Mouse (Mus musculus) retina, embryonic 14.5 days (tissue): ENCODE data around the gene Qpct.
A peak's percentile ranks its signal among the peaks of the same experiment; 100 is the strongest.
"Not testable (repeated sequence)": the region's sequence is repeated elsewhere in the genome, so short reads cannot be mapped to it uniquely, and the experiment has no call there.

Source experiments
- DNase-seq: peaks from one replicate; pipeline ENCODE4 v3.0.0-alpha.2; 2015; ENCODE audit warnings: low spot score

Gene Qpct

DNA sequence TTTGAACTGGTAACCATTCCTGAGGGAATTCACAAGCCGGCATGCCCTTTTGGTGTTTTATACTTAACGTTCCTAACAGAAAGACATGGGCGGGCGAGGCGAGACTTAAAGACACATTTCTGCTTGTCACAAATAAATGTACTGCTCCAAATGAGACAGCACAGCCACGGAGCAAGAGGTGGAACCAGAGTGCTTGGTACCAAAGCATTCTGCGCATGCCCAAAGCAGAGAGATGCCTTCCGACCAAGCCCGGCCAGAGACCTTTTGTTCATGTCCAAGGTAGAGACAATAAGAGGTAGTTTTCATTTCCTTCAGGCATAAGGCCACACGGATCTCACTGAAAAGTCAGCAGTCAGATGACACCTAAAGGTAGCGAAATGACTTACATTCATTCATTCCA is 20.2 kb downstream of the Qpct start:
- DNase-seq = no peak

DNA sequence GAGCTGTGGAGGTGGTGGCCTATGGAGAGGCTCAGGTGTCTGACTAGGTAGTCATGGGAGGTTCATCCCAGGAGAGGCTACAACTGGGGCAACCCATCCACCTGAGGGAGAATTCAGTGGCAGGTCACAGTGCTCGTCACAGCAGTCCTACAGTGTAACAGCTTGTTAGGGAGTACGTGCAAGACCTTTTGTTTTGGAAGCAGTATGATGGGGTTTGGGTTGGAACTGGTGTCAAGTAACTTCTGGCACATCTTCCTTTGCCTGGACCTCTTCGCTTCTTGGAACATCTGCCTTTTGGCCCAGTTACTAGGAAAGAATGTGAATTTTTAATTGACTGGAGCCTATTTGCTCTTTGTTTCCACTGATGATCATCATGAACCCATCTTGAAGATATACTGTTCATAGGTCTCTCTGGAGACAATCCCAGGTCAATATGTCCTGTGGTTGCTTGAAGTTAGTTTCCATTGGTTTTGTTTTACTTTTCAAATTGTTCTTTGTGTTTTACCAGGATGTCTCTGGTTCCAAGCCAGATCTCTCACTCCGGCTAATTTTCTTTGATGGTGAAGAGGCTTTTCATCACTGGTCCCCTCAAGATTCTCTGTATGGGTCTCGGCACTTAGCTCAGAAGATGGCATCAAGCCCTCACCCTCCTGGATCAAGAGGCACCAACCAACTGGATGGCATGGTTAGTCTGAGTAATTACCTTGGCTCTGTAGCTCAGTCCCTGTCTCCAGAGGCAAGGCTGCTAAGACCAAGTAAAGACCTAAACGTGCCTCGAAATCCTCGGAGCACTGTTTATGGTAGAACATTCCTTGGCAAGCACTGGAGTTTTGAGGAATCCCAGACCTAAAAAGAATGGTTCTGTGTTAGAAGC is 25.5 kb downstream of the Qpct start:
- DNase-seq = no peak

DNA sequence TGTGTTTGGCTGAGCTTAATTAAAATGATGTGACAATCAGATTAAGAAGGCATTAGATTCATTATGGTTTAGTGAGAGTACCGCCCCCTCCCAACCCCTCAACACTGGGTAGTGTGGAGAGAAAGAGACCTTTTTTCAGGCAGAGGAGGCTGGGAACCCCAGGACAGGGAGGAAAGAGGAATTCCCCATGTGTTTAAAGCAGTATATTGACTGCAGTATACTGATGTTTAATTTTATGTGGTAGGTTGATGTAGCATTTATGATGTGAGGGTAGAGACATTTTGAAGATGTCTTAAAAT is 26.1 kb downstream of the Qpct start:
- no peak for DNase-seq

DNA sequence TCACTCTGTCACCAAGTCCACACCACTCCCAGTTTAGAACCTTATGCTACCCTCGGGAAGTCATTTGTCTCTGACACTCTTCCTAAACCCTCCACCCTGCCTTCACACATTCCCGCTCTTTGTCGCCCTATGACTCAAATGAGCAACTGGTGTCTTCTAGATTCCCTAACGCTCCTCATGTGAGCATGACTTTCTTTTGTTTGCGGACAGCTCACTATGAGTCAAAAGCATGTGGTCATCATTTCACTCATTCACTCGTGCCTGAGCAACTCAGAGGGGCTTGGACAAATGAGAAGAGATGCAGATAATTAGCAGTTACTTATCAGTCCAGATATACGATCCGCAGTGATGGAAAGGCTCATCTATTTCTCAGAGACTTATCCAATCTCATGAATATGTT is 26.5 kb downstream of the Qpct start:
- DNase-seq = no peak

DNA sequence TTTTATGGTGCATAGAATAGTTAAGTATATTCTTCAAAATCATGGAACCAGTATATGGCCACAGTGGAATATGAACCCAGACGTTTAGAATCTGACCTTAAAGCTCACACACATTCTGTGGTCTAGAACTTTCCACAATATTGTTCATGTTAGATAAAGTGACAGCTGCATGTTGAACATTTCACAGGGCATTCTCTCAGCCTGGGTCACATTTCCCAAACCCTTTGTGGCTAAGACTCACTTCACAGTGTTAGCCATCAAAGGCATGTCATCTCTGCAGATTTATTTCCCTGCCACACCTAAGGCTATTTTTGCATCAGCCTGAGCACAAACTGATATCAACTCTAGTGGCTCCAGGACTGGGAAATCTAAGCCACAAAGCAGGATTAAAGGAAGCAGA is 40.0 kb downstream of the Qpct start:
- DNase-seq = no peak

DNA sequence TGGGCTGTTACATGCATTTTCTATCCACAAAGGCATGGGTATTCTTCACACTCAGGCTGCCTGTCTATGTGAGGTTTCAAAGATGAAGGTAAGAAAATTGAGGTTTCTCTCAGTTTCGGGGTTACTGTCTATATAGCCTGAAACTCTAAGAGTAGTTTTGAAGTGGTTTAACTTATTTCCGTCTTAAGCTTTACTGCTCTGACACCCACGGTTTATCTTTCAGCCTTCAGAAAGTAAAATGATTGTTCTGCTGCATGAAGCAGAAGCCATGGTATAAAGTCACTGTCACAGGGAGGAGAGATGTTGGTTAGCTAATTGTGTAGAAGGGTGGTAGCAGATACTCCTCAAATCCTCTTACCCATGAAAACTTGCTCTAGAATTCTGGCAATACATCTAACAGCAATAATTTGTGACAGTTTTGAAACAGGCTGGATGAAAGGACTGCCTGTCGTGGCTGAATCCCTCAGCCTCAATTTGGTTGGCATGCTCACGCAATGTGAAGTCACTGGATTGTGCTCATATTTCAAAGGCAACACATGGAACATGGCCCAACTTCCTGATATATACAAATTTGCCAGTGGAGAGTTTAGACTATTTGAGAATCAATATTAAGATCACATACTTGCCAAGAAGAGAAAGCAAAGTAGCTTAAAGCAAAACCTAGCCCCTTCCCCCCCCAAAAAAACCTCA is 41.7 kb downstream of the Qpct start:
- no peak for DNase-seq

DNA sequence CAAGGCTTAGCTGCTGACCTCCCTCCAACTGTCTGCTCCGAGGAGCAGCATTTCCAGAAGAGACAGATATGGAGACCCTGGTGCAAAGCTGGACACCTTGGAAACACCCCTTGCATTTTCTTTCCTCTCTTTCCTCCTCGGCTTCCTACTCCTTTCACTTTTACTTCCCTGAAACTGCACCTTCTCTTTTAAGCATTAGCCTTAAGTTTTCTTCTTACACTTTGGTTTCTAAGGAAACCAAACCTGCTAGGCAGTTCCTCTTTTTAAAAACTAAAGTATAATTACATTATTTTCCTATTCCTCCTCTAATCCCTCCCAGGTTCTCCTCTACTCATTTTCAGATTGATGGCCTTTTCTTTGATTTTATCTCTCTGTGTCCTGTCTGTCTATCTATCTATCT is 43.9 kb downstream of the Qpct start:
- DNase-seq = no peak

DNA sequence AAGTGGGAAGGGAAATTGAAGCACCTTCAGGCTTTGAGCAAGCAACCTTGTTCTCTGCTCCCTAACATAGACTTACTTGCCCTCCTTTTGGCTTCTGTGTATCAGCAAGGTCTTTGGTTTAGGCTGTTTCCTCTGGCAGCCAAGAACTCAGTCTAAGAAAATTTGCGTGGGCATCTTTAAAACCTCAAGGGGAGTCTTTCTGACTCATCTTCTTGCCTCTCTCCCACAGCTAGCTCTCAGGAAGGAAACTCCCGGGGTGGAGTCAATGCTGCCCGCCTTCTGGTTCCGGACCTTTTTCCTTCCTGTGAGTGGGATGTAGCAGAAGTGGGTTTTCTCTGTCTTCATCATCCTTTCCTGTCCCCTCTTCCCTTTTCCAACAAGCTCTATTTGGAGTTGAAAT is 48.2 kb downstream of the Qpct start:
- no peak for DNase-seq

DNA sequence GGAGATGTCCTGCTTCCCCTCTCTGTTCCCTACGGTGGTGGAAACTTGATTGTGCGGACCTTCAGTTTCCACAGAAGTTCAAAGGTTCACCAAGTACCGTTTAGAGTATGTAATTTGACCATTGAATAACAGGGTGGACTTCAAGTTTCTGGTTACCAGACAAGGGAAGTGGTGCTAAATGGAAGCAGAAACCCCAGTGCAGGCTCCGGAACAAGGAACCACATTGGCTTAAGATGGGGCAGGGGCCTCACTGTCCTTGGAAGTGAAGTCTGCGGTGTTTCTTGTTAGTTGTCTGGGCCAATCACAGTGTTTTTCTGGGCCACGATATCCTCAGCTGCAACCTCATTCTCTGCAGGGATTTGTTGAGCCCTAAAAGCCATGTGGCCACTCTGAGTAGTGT is 56.5 kb downstream of the Qpct start:
- no peak for DNase-seq

DNA sequence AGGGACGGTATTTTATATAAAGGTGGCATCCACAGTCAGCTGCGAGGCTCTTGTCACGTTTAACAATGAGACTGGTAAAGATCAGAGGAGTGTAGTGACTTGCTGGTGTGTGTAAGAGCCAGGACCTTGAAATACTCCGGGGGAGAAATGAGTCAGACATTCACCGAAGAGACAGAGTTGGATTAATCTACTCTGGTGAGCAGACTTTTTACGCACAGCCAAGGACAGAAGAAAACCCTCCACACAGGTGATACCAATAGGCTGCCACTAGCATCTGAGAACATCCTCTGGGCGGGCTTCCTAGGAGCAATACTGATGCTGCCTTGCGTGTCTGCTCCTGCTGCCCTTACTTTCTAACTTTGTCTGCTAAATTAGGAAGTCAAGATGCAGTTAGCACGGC is 57.9 kb downstream of the Qpct start:
- DNase-seq = no peak

DNA sequence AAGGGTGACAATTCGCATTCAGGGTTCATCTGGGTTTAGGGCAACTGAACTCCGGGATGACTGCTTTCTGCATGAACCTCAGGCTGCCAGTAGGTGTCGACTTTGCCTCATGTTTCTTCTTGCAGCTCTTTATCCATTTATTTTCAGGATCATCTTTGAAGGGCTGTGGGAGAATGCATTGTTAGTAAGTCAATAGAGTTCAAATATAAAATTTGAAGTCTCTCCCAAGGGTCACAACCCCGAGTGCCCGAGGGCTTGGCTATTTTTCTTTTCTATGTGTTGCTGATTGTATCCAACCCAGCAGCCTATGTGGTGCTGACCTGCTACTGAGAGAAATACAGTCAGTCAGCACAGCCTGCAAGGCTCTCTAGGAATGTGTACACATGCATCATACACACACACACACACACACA is 59.2 kb downstream of the Qpct start:
- DNase-seq = peak; percentile 83

DNA sequence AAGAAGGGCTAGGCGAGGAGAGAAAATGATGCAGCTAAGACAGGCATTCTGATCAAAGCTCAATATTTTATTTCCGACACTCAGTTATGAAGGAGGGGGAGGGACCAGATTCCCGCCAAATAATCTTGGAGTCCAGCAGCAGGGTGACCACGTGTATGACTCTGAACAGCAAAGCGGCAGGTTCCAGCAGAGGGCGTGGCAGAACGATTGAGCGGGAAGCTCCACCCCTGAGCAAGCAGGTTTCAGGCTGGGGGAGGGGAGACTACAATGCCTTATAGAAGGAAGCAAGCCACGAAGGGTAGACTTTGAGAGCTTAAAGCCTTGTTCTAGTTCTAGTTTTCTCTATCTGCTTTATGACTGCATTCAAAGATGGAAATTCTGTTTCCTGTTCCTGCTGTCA is 63.5 kb downstream of the Qpct start:
- not testable (repeated sequence) for DNase-seq

DNA sequence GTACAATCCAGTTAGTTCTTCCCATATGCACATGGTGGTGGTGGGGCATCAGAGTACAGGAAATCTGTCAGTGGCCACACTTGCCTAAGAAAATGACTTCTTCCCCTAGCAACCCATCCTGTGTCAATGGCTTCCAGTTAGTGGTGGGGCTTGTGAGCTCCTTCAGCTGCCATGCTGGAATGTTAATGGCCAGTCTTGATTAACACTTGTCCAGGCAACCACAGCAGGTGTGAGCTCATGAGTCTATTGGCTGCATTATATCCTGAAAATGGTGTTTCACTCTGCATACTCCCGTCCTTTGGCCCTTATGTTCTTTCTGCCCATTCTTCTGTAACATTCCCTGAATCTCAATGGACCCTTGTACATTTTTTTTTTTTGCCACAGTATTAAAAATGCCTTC is 67.4 kb downstream of the Qpct start:
- no peak for DNase-seq

DNA sequence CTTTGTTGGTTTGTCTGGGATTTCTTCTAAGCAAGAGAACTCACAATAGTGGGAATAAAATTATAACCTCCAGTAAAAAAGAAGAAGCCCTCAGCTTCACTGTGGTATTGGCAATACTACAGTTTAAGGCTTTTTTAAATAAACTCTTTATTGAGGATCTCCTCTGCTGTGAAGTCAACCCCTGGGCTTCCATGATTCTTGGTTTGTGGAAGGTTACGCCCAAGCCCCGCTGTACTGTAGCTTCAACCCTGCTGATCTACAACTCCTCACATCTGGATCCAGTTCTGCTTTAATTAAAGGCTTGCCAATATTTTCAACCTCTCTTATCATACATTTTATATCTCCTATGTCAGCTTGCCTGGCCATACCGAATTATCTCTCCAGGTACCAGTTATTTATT is 68.6 kb downstream of the Qpct start:
- no peak for DNase-seq

DNA sequence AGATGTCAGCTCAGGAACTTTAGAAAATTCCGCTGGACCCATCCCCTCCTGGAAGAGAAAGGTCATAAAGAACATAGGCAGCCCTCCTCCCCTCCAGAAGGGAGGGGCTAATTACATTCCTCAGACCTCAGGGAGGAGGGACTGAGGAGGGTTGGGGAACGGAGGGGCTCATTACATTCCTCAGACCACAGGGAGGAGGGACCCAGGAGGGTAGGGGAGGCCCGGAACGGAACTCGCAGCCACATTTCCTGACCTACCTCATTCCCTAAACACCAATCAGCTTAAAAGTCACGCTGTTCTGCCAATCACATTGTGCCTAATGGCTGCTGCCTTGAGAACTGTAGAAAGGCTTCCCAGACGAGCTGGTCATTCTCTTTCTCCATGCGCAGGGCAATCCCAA is 82.0 kb downstream of the Qpct start:
- no peak for DNase-seq

DNA sequence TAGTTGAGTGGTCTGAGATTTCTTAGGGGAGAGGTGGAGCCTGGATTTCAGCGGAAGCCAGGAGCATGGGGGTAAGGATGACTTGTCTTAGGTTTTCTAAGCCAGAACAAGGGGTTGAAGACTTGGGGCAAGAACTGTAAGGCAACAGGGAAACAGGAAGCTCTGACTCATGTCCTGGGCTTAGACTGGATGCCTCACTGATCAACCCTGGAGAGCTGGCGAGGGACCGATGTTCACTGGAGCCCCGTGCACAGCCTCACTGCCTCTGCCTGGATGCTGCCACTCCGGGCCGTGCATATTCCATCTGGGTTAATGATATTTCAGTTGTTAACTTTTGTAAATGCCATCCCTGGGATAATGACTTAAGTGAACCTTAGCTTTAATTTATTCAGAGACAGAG is 84.1 kb downstream of the Qpct start:
- no peak for DNase-seq

DNA sequence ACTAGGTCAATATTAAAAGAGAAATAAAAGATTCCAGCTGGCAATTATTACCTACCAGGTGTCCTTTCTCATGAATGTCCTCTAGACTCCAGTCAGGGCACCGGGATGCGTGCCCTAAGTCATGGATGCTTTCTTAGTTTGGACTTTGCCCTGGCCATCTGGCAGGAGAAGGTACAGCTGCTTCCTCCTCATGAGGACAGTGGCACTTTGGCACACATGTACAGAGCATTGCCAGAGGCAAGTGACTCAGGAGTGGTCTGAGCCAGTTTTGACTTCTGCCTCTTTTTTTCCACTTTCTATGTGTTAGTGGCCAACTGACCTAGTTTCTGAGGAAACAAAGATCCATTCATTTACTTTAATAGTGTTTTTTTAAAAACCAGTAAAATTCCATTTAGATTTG is 84.7 kb downstream of the Qpct start:
- no peak for DNase-seq
